33 mouse cellular contexts compared by ENCODE assay signal in genomic region chr8:43149307-43149706, GRCm38 (mm10). TPM values are rescaled to one million over a fixed set of nuclear protein-coding genes. Genes with fewer than 3 reads are reported as not detected.
DNase-seq lines count a peak whose midpoint lies in the region; ATAC-seq and TF ChIP-seq lines count a peak whose summit lies in the region.
"Had no signal": no experiment of that assay in that cellular context is flagged by ENCODE, and none has a peak within 500 bp of the region (broad histone marks: within the 10 kb centered on the region; RNA-seq: fewer than 3 reads in every experiment).

No protein-coding gene starts in this region.

- no peak overlapping the region for H3K4me3 ChIP-seq in intestine, postnatal 0 days (ENCODE audit: low read depth, low read length)
- no peak overlapping the region for H3K4me3 ChIP-seq in intestine, embryonic 16.5 days (ENCODE audit: low read length)
- no peak overlapping the region for H3K4me3 ChIP-seq in testis, adult 2 months (ENCODE audit: control insufficient read depth, low read depth, low read length)
- H3K4me3 ChIP-seq: forebrain, embryonic 10.5 days; forebrain, embryonic 13.5 days; heart, adult 2 months; hindbrain, embryonic 10.5 days; hindbrain, embryonic 13.5 days had no signal

- no peak for DNase-seq in testis, postnatal 10 days (ENCODE audit: low spot score)
- peak; percentile 36 for DNase-seq in WW6 (ENCODE audit: low read depth, low spot score)
- DNase-seq in testis, postnatal 14 days (ENCODE audit: low spot score): peak; percentile 9
- DNase-seq in lung, postnatal 4 days: no peak
- no peak for DNase-seq in urinary bladder, adult 18-20 months (ENCODE audit: low spot score in 2 of 2)
- DNase-seq: adrenal gland, adult 8-10 months; adrenal gland, postnatal 25 days; B cell, adult 2 months; cerebellum, adult 11-12 months; cerebellum, adult 8-10 months; cerebellum, postnatal 10 days; cerebellum, postnatal 36 days; gastrocnemius, postnatal 10 days; gastrocnemius, postnatal 36 days; heart, adult 2 months; heart, postnatal 36 days had no signal

- WGBS in intestine, postnatal 0 days: 93% methylated on average over 9 of the region's 9 CpGs
- 86% methylated on average over 9 of the region's 9 CpGs for WGBS in intestine, embryonic 16.5 days

- H3K27ac ChIP-seq in intestine, postnatal 0 days (ENCODE audit: low read depth, low read length): no peak overlapping the region
- no peak overlapping the region for H3K27ac ChIP-seq in intestine, embryonic 16.5 days (ENCODE audit: low read length)
- H3K27ac ChIP-seq in testis, adult 2 months (ENCODE audit: control insufficient read depth, insufficient read depth, low read depth, low read length): no peak overlapping the region
- H3K27ac ChIP-seq: forebrain, embryonic 10.5 days; forebrain, embryonic 13.5 days; heart, adult 2 months; hindbrain, embryonic 10.5 days; hindbrain, embryonic 13.5 days had no signal

- no peaks in the 10 kb centered on the region for H3K4me1 ChIP-seq in intestine, postnatal 0 days (replicated peaks; ENCODE audit: control insufficient read depth, insufficient read depth, low read length)
- no peaks in the 10 kb centered on the region for H3K4me1 ChIP-seq in intestine, embryonic 16.5 days (ENCODE audit: control insufficient read depth, insufficient read depth, low read length)
- no peaks in the 10 kb centered on the region for H3K4me1 ChIP-seq in testis, adult 2 months (ENCODE audit: control insufficient read depth, insufficient read depth, low read length)
- H3K4me1 ChIP-seq: forebrain, embryonic 10.5 days; forebrain, embryonic 13.5 days; hindbrain, embryonic 10.5 days; hindbrain, embryonic 13.5 days had no signal

- H3K9ac ChIP-seq in intestine, postnatal 0 days (ENCODE audit: low read depth, low read length): no peak overlapping the region
- H3K9ac ChIP-seq in intestine, embryonic 16.5 days (ENCODE audit: low read depth, low read length): no peak overlapping the region
- H3K9ac ChIP-seq: forebrain, embryonic 13.5 days; hindbrain, embryonic 13.5 days had no signal

- no peak for ATAC-seq in intestine, postnatal 0 days
- ATAC-seq in intestine, embryonic 16.5 days: no peak
- ATAC-seq: activated CD4-positive, CD25-positive, alpha-beta regulatory T cell, adult 4 months; forebrain, embryonic 13.5 days; forebrain, embryonic 16.5 days had no signal

- no peaks in the 10 kb centered on the region for H3K36me3 ChIP-seq in intestine, postnatal 0 days (ENCODE audit: control insufficient read depth, insufficient read depth)
- H3K36me3 ChIP-seq in intestine, embryonic 16.5 days (ENCODE audit: control insufficient read depth, insufficient read depth, low read length): no peaks in the 10 kb centered on the region
- H3K36me3 ChIP-seq in testis, adult 2 months (ENCODE audit: control insufficient read depth, insufficient read depth, low read length): no peaks in the 10 kb centered on the region
- H3K36me3 ChIP-seq: forebrain, embryonic 10.5 days; hindbrain, embryonic 10.5 days; hindbrain, embryonic 13.5 days had no signal

- no peak for TF ChIP-seq POLR2A in testis, adult 2 months (IDR thresholded peaks at IDR 0.05; ENCODE audit: control insufficient read depth, low read depth, low read length)

- H3K9me3 ChIP-seq in intestine, postnatal 0 days (ENCODE audit: control insufficient read depth): no peaks in the 10 kb centered on the region
- H3K9me3 ChIP-seq in intestine, embryonic 16.5 days (ENCODE audit: control insufficient read depth, low read length): no peaks in the 10 kb centered on the region
- H3K9me3 ChIP-seq: forebrain, embryonic 10.5 days; forebrain, embryonic 13.5 days; hindbrain, embryonic 13.5 days had no signal

- TF ChIP-seq CTCF in intestine, postnatal 0 days (IDR thresholded peaks at IDR 0.05; ENCODE audit: low read depth): 0 out of 2 replicates have a peak, but pooled peaks have one; percentile 7
- TF ChIP-seq CTCF in testis, adult 2 months (IDR thresholded peaks at IDR 0.05; ENCODE audit: control insufficient read depth, insufficient read depth, insufficient replicate concordance, low read depth, low read length): peak; percentile 14; the same call in 1 of the 2 replicates

- H3K4me2 ChIP-seq in intestine, postnatal 0 days (replicated peaks; ENCODE audit: low read depth): no peak overlapping the region
- no peak overlapping the region for H3K4me2 ChIP-seq in intestine, embryonic 16.5 days (ENCODE audit: low read depth, low read length)
- H3K4me2 ChIP-seq: forebrain, embryonic 13.5 days; heart, embryonic 11.5 days; hindbrain, embryonic 13.5 days had no signal

- H3K27me3 ChIP-seq in intestine, postnatal 0 days (replicated peaks; ENCODE audit: control insufficient read depth, insufficient read depth, low read length): no peaks in the 10 kb centered on the region
- H3K27me3 ChIP-seq in intestine, embryonic 16.5 days (replicated peaks; ENCODE audit: control insufficient read depth, insufficient read depth, low read length): no peaks in the 10 kb centered on the region
- no peaks in the 10 kb centered on the region for H3K27me3 ChIP-seq in testis, adult 2 months (ENCODE audit: control insufficient read depth, insufficient read depth, low read length)
- H3K27me3 ChIP-seq: CH12.LX; forebrain, embryonic 13.5 days; hindbrain, embryonic 13.5 days had no signal

RNA-seq across cellular contexts. Expression of gene Triml1, which starts 8.0 kb away (rescaled TPM):
- polyA plus RNA-seq in intestine, postnatal 0 days (2015; fragmentation: Nextera tagmentation; extraction: Ambion mirVana): not detected in 2 replicates
- polyA plus RNA-seq in intestine, embryonic 16.5 days (2015; fragmentation: Nextera tagmentation; extraction: Ambion mirVana): not detected in 2 replicates
- polyA plus RNA-seq in testis, adult 2 months (2012; rRNA removed): 28.7 and 36.2 TPM in 2 replicates
- polyA plus RNA-seq: activated CD4-positive, CD25-positive, alpha-beta regulatory T cell, adult 4 months; brain, embryonic 14.5 days; embryonic facial prominence, embryonic 11.5 days; embryonic facial prominence, embryonic 14.5 days; forebrain, embryonic 10.5 days; forebrain, embryonic 13.5 days; forebrain, embryonic 16.5 days; heart, embryonic 11.5 days; heart, embryonic 14.5 days; heart, postnatal 0 days; hindbrain, embryonic 10.5 days; hindbrain, embryonic 13.5 days; intestine, embryonic 14.5 days had no signal

RNA-seq across cellular contexts. Expression of gene Triml2, which starts 31.0 kb away (rescaled TPM):
- not detected in 2 replicates for polyA plus RNA-seq in intestine, postnatal 0 days (2015; fragmentation: Nextera tagmentation; extraction: Ambion mirVana)
- not detected in 2 replicates for polyA plus RNA-seq in intestine, embryonic 16.5 days (2015; fragmentation: Nextera tagmentation; extraction: Ambion mirVana)
- polyA plus RNA-seq in testis, adult 2 months (2012; rRNA removed): 0.22 and 0.29 TPM in 2 replicates
- polyA plus RNA-seq: activated CD4-positive, CD25-positive, alpha-beta regulatory T cell, adult 4 months; brain, embryonic 14.5 days; embryonic facial prominence, embryonic 11.5 days; embryonic facial prominence, embryonic 14.5 days; forebrain, embryonic 10.5 days; forebrain, embryonic 13.5 days; forebrain, embryonic 16.5 days; heart, adult 2 months; heart, embryonic 11.5 days; heart, embryonic 14.5 days; heart, postnatal 0 days; hindbrain, embryonic 10.5 days; hindbrain, embryonic 13.5 days; intestine, embryonic 14.5 days had no signal

Comparison
In these comparisons a context has a peak if more than half of its experiments do, and no peak if none do; other contexts are left out.
1. DNase-seq: peak in WW6 (single experiment) and testis, postnatal 14 days (single experiment); none in testis, postnatal 10 days (single experiment), lung, postnatal 4 days (0 of 2) and urinary bladder, adult 18-20 months (0 of 2).
2. RNA of gene Triml1, which starts 8.0 kb away (polyA plus RNA-seq): 28.7 to 36.2 TPM in testis, adult 2 months; not detected in intestine, postnatal 0 days and not detected in intestine, embryonic 16.5 days; every median in the first group is over 10 times any median in the second.